Mouse (Mus musculus) heart, embryonic 10.5 days (tissue): ENCODE results near the gene Gpc5. TPM values are rescaled to one million over a fixed set of nuclear protein-coding genes. Genes with fewer than 3 reads are reported as not detected.

Experiments
- DNase-seq: peaks from one replicate; pipeline ENCODE4 v3.0.0-alpha.2; 2017; ENCODE audit warnings: low spot score
- H3K27ac ChIP-seq: fragments of 300-500 bp; sonication (generic); 2 replicates; pipeline ENCODE4 v1.5.1; 2016; ENCODE audit warnings: mild to moderate bottlenecking
- H3K27me3 ChIP-seq: fragments of 300-500 bp; sonication (generic); 2 replicates; pipeline ENCODE4 v1.6.1; 2016; ENCODE audit warnings: mild to moderate bottlenecking; ENCODE audit not compliant: poor library complexity, insufficient read depth, severe bottlenecking
- H3K36me3 ChIP-seq: fragments of 300-500 bp; sonication (generic); 2 replicates; pipeline ENCODE4 v1.6.1; 2016; ENCODE audit warnings: mild to moderate bottlenecking, moderate library complexity
- H3K4me1 ChIP-seq: fragments of 300-500 bp; sonication (generic); 2 replicates; pipeline ENCODE4 v1.6.1; 2016; ENCODE audit warnings: mild to moderate bottlenecking
- H3K4me3 ChIP-seq: fragments of 300-500 bp; sonication (generic); 2 replicates; pipeline ENCODE4 v1.5.1; 2016; ENCODE audit warnings: mild to moderate bottlenecking, moderate library complexity
- H3K9me3 ChIP-seq: fragments of 300-500 bp; sonication (generic); 2 replicates; pipeline ENCODE4 v1.6.1; 2016; ENCODE audit warnings: mild to moderate bottlenecking, moderate library complexity
- WGBS: fragments of 180-500 bp; shearing (Covaris S2); methylation state at CpG from one replicate; pipeline ENCODE4 v1.1.7; 2016; 5-methylcytosine and 5-hydroxymethylcytosine counted together
- polyA plus RNA-seq: library from polyadenylated mRNA; unstranded; fragments of >200 nt; fragmentation: Nextera tagmentation; extraction: Ambion mirVana; gene quantifications from 2 replicates; pipeline ENCODE4 v1.2.1, GENCODE M21; 2016

Gene Gpc5
- polyA plus RNA-seq, 1 experiment from 2014 or later = 0.50 TPM

- 74% methylated on average over 6 of the region's 6 CpGs for WGBS
- H3K4me3 ChIP-seq = no peak overlapping the region
- no peaks in the 10 kb centered on the region for H3K9me3 ChIP-seq
- no peaks in the 10 kb centered on the region for H3K4me1 ChIP-seq
- DNase-seq = no peak
- no peaks in the 10 kb centered on the region for H3K36me3 ChIP-seq
- H3K27me3 ChIP-seq = no peaks in the 10 kb centered on the region
- no peak overlapping the region for H3K27ac ChIP-seq
Observed at GRCm38 (mm10) chr14:115500794-115501193, 408.8 kb downstream of the Gpc5 start.

DNA sequence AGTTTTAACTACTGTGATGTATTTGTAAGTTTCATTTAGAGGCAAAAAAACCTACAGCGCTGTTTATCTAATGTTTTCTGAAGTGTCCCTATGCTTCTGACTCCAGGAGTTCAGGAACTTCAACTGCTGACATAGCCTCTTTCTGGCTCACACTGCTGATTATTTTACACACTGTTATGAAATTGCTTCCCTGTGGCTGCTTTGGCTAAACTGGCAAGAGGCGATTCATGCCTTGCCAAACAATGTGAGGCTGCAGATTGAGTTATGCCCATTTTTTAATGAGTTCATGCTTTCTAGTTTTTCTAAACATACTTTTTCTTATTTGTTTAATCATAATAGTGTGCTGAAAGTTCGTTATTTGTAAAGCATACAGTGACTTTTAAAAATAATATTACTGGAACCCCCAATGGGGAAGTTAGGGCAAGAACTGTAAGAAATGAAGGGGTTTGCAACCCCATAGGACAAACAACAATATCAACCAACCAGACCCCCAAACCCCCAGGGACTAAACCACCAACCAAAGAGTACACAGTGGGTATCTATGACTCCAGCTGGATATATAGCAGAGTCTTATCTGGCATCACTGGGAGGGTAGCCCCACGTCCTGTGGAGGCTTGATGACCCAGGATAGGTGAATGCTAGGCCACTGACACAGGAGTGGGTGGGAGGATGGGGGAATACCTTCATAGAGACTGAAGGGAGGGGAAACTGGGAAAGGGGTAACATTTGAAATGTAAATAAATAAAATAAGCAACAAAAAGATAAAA, 454.7 kb downstream of the Gpc5 start:
- 75% methylated on average over 4 of the region's 4 CpGs for WGBS

GRCm38 (mm10) chr14:115551996-115552395, 460.0 kb downstream of the Gpc5 start:
- 77% methylated on average over 4 of the region's 4 CpGs for WGBS

More for the DNA sequence above, 454.7 kb downstream of the Gpc5 start:
- H3K36me3 ChIP-seq = no peaks in the 10 kb centered on the region
- no peaks in the 10 kb centered on the region for H3K4me1 ChIP-seq
- H3K27ac ChIP-seq = no peak overlapping the region
- no peaks in the 10 kb centered on the region for H3K27me3 ChIP-seq
- H3K4me3 ChIP-seq = no peak overlapping the region
- no peak for DNase-seq
- H3K9me3 ChIP-seq = no peaks in the 10 kb centered on the region

GRCm38 (mm10) chr14:115580466-115581255, 488.6 kb downstream of the Gpc5 start:
- Histone ChIP-seq H3K27ac (no peak overlapping the region), H3K36me3 (no peaks in the 10 kb centered on the region), H3K27me3 (no peaks in the 10 kb centered on the region), H3K4me1 (no peaks in the 10 kb centered on the region), H3K4me3 (no peak overlapping the region), H3K9me3 (no peaks in the 10 kb centered on the region)
- 69% methylated on average over 3 of the region's 3 CpGs for WGBS
- DNase-seq = no peak

More at GRCm38 (mm10) chr14:115551996-115552395, 460.0 kb downstream of the Gpc5 start:
- no peaks in the 10 kb centered on the region for H3K9me3 ChIP-seq
- H3K27me3 ChIP-seq = no peaks in the 10 kb centered on the region
- H3K36me3 ChIP-seq = no peaks in the 10 kb centered on the region
- H3K27ac ChIP-seq = no peak overlapping the region
- no peak for DNase-seq
- H3K4me3 ChIP-seq = no peak overlapping the region
- H3K4me1 ChIP-seq = no peaks in the 10 kb centered on the region

DNA sequence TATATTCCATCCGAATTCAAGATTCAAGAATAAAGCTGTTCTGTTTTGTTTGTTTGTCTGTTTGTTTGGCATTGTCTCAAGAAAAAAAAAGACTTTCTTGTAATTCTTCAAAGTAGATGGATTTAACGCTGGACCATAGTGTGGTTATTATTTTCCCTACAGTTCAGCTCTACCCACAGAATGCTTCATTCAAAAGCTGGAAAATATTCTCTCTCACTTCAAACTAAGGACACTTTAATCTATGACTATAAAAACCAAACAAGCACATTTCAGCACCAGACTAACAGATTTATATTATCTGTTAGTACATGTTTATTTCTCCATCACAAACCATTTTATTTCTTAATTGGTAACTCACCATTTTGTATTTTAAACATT, 489.2 kb downstream of the Gpc5 start:
- Histone ChIP-seq H3K27ac (no peak overlapping the region), H3K36me3 (no peaks in the 10 kb centered on the region), H3K4me1 (no peaks in the 10 kb centered on the region), H3K9me3 (no peaks in the 10 kb centered on the region), H3K4me3 (no peak overlapping the region), H3K27me3 (no peaks in the 10 kb centered on the region)
- WGBS = 82% methylated on average over 2 of the region's 2 CpGs
- no peak for DNase-seq

DNA sequence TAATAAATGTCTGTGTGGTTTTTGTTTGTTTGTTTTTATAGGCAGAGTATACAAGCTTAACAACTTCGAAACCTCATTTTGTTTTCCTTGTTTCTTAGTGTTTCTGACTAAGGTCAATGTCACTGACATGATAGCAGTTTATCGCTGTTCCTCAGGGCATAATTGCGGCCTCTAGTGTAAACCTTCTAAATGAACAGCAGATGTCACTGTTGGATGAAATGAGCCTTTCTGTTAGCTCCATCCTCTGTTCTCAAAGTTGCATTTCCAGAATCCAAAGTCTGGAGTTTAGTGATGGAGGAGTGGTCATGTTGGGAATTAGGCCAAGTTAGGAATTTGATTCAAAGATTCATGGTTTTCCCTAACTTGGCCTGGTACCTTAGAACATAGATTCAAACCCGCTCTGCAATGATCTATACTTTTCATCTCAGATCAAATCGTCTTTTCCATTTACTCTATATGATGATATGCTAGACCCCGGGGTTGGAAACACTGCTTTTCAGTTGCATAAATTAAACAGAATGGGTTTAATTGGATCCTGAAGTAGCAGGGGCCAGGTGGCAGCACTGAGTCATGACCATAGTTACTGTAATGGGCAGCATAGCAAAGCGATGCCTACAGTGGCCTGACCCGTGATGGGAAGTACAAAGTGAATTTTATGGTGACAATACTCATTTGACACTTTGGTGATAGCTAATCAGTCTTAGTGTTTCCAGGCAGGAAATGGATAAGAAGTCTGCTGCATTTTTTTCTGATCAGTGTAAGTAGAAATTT, 508.4 kb downstream of the Gpc5 start:
- no peaks in the 10 kb centered on the region for H3K36me3 ChIP-seq
- H3K27ac ChIP-seq = no peak overlapping the region
- H3K9me3 ChIP-seq = no peaks in the 10 kb centered on the region
- WGBS = 60% methylated on average over 8 of the region's 8 CpGs
- H3K27me3 ChIP-seq = no peaks in the 10 kb centered on the region
- no peak for DNase-seq
- H3K4me1 ChIP-seq = no peaks in the 10 kb centered on the region
- no peak overlapping the region for H3K4me3 ChIP-seq

GRCm38 (mm10) chr14:115614154-115614553, 522.1 kb downstream of the Gpc5 start:
- DNase-seq = no peak
- H3K9me3 ChIP-seq = no peaks in the 10 kb centered on the region
- 73% methylated on average over 4 of the region's 4 CpGs for WGBS
- no peak overlapping the region for H3K27ac ChIP-seq
- no peak overlapping the region for H3K4me3 ChIP-seq
- H3K36me3 ChIP-seq = no peaks in the 10 kb centered on the region
- no peaks in the 10 kb centered on the region for H3K4me1 ChIP-seq
- no peaks in the 10 kb centered on the region for H3K27me3 ChIP-seq

- Histone ChIP-seq H3K27ac (no peak overlapping the region), H3K27me3 (no peaks in the 10 kb centered on the region), H3K4me1 (no peaks in the 10 kb centered on the region), H3K36me3 (no peaks in the 10 kb centered on the region), H3K9me3 (no peaks in the 10 kb centered on the region), H3K4me3 (no peak overlapping the region)
- 68% methylated on average over 2 of the region's 2 CpGs for WGBS
- no peak for DNase-seq
Observed at GRCm38 (mm10) chr14:115616305-115616704, 524.3 kb downstream of the Gpc5 start.

DNA sequence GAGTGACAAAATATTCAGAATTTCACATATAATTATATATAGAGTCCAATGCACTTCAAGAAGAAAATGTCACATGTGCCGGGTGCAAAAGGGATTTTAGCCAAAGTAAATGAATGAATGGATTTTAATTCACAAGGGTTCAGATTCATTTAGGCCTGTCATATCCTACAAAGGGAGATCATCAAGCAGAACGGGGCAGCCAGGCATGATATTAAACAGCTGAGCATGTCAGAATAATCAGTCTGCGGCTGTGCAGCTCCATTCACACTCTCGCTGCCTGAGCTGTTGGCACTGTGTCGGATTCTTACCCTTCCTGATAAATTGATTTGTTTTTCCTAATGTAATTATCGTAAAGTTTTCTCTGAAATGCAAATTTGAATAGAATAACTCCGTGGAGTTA, 524.8 kb downstream of the Gpc5 start:
- Histone ChIP-seq H3K36me3 (no peaks in the 10 kb centered on the region), H3K4me3 (no peak overlapping the region), H3K9me3 (no peaks in the 10 kb centered on the region), H3K27me3 (no peaks in the 10 kb centered on the region), H3K27ac (no peak overlapping the region), H3K4me1 (no peaks in the 10 kb centered on the region)
- no peak for DNase-seq
- 64% methylated on average over 7 of the region's 7 CpGs for WGBS

GRCm38 (mm10) chr14:115620473-115620872, 528.5 kb downstream of the Gpc5 start:
- Histone ChIP-seq H3K4me1 (no peaks in the 10 kb centered on the region), H3K27ac (no peak overlapping the region), H3K4me3 (no peak overlapping the region), H3K27me3 (no peaks in the 10 kb centered on the region), H3K9me3 (no peaks in the 10 kb centered on the region), H3K36me3 (no peaks in the 10 kb centered on the region)
- no peak for DNase-seq

DNA sequence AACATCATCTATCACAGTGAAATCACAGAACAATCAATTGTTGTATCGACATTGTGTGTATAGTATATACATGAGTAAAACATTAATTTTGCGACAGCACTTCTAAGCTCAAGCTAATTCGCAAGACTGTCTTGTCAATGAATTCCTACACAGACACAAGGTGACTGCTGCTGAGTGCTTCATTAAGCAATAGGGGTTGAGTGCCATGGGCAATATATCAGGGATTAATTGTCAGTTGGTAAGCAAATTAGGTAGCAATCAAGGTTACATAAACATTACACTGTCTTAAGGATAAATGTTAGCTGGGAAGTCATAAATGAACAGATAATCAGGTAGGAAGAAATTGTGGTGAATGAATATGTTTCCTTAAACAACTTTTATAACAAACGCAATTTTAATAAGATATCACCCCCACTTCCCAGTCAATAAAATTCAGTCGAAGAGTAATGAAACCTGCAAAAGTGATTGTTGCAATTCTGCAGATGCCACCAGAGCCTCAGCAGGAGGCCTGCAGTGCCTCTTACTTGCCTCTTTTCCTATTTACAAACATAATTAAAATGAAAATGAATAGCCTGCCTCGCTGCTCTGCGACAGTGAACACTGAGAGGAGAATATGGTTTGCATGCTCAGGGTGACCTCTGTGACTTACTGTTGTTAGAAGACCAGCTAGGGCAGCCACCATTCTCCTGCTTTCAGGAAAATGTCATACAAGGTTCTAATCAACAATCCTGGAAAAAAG, 539.3 kb downstream of the Gpc5 start:
- H3K4me3 ChIP-seq = no peak overlapping the region
- H3K4me1 ChIP-seq = no peaks in the 10 kb centered on the region
- no peaks in the 10 kb centered on the region for H3K9me3 ChIP-seq
- no peak for DNase-seq
- WGBS = 86% methylated on average over 7 of the region's 7 CpGs
- no peaks in the 10 kb centered on the region for H3K36me3 ChIP-seq
- H3K27me3 ChIP-seq = no peaks in the 10 kb centered on the region
- H3K27ac ChIP-seq = no peak overlapping the region

- H3K4me3 ChIP-seq = no peak overlapping the region
- H3K27me3 ChIP-seq = no peaks in the 10 kb centered on the region
- H3K4me1 ChIP-seq = no peaks in the 10 kb centered on the region
- H3K36me3 ChIP-seq = no peaks in the 10 kb centered on the region
- H3K9me3 ChIP-seq = no peaks in the 10 kb centered on the region
- H3K27ac ChIP-seq = no peak overlapping the region
- DNase-seq = no peak
- whole genome bisulfite sequencing = 71% methylated on average over 1 of the region's 1 CpGs
Observed at GRCm38 (mm10) chr14:115633311-115633710, 541.3 kb downstream of the Gpc5 start.
